Mouse (Mus musculus) 3134 (cell line): ENCODE measurements around the gene Iyd.
"Not testable (repeated sequence)": the region's sequence is repeated elsewhere in the genome, so short reads cannot be mapped to it uniquely, and the experiment has no call there.

Source experiments
- DNase-seq: peaks from one replicate; pipeline ENCODE4 v3.0.0-alpha.2; 2011; ENCODE audit warnings: low spot score; ENCODE audit not compliant: insufficient read length; ENCODE audit errors: extremely low read depth

Iyd gene

GRCm38 (mm10) chr10:3540003-3540827 lies at the start of gene Iyd:
Gene Iyd, plus strand, starts transcription at chr10:3540240.
- DNase-seq: no peak

GRCm38 (mm10) chr10:3496791-3497190 lies 43.2 kb upstream of the Iyd start:
- DNase-seq: no peak

GRCm38 (mm10) chr10:3500846-3501245 lies 39.2 kb upstream of the Iyd start:
- not testable (repeated sequence) for DNase-seq

GRCm38 (mm10) chr10:3507484-3508221 lies 32.4 kb upstream of the Iyd start:
- peak; percentile 28 for DNase-seq

GRCm38 (mm10) chr10:3508222-3508588 lies 31.8 kb upstream of the Iyd start:
- DNase-seq: no peak

- no peak for DNase-seq
Measured at GRCm38 (mm10) chr10:3508746-3509145, 31.3 kb upstream of the Iyd start.

GRCm38 (mm10) chr10:3509663-3510277 lies 30.3 kb upstream of the Iyd start:
- DNase-seq: no peak

GRCm38 (mm10) chr10:3510486-3510885 lies 29.6 kb upstream of the Iyd start:
- DNase-seq: no peak

- DNase-seq: no peak
Measured at GRCm38 (mm10) chr10:3511401-3511800, 28.6 kb upstream of the Iyd start.

GRCm38 (mm10) chr10:3512620-3513305 lies 27.3 kb upstream of the Iyd start:
- no peak for DNase-seq

- no peak for DNase-seq
Measured at GRCm38 (mm10) chr10:3513947-3514346, 26.1 kb upstream of the Iyd start.

GRCm38 (mm10) chr10:3514634-3515033 lies 25.4 kb upstream of the Iyd start:
- peak; percentile 11 for DNase-seq

GRCm38 (mm10) chr10:3516442-3516841 lies 23.6 kb upstream of the Iyd start:
- DNase-seq: no peak

- peak; percentile 56 for DNase-seq
Measured at GRCm38 (mm10) chr10:3523044-3523793, 16.8 kb upstream of the Iyd start.

GRCm38 (mm10) chr10:3524513-3524912 lies 15.5 kb upstream of the Iyd start:
- no peak for DNase-seq

GRCm38 (mm10) chr10:3525420-3526019 lies 14.5 kb upstream of the Iyd start:
- no peak for DNase-seq

GRCm38 (mm10) chr10:3529807-3530206 lies 10.2 kb upstream of the Iyd start:
- no peak for DNase-seq

- DNase-seq: no peak
Measured at GRCm38 (mm10) chr10:3530661-3531060, 9.4 kb upstream of the Iyd start.

GRCm38 (mm10) chr10:3531375-3531774 lies 8.7 kb upstream of the Iyd start:
- DNase-seq: peak; percentile 30

GRCm38 (mm10) chr10:3534445-3534844 lies 5.6 kb upstream of the Iyd start:
- no peak for DNase-seq
